Mouse (Mus musculus) limb, embryonic 10.5 days (tissue): Measurements from ENCODE around the gene Nptn. TPM values are rescaled to one million over a fixed set of nuclear protein-coding genes. Genes with fewer than 3 reads are reported as not detected.

ENCODE experiments used
- DNase-seq: peaks from one replicate; pipeline ENCODE4 v3.0.0-alpha.2; 2017; ENCODE audit warnings: low spot score
- H3K27ac ChIP-seq: fragments of 300-500 bp; sonication (generic); 2 replicates; pipeline ENCODE4 v1.5.1; 2016; ENCODE audit warnings: mild to moderate bottlenecking
- H3K27me3 ChIP-seq: fragments of 300-500 bp; sonication (generic); 2 replicates; pipeline ENCODE4 v1.6.1; 2016; ENCODE audit warnings: low read depth, mild to moderate bottlenecking; ENCODE audit not compliant: poor library complexity, severe bottlenecking
- H3K36me3 ChIP-seq: fragments of 300-500 bp; sonication (generic); 2 replicates; pipeline ENCODE4 v1.6.1; 2016; ENCODE audit warnings: mild to moderate bottlenecking, moderate library complexity
- H3K4me1 ChIP-seq: fragments of 300-500 bp; sonication (generic); 2 replicates; pipeline ENCODE4 v1.6.1; 2016
- H3K4me3 ChIP-seq: fragments of 300-500 bp; sonication (generic); 2 replicates; pipeline ENCODE4 v1.5.1; 2016; ENCODE audit warnings: mild to moderate bottlenecking, moderate library complexity
- H3K9me3 ChIP-seq: fragments of 300-500 bp; sonication (generic); replicated peaks from 2 replicates; pipeline ENCODE4 v1.6.1; 2016; ENCODE audit warnings: mild to moderate bottlenecking
- WGBS: fragments of 180-500 bp; shearing (Covaris S2); methylation state at CpG from one replicate; pipeline ENCODE4 v1.1.7; 2016; 5-methylcytosine and 5-hydroxymethylcytosine counted together
- polyA plus RNA-seq: library from polyadenylated mRNA; unstranded; fragments of >200 nt; fragmentation: Nextera tagmentation; extraction: Ambion mirVana; gene quantifications from 2 replicates; pipeline ENCODE4 v1.2.1, GENCODE M21; 2016

Nptn gene
- 50.4 and 50.5 TPM in 2 replicates for polyA plus RNA-seq

DNA sequence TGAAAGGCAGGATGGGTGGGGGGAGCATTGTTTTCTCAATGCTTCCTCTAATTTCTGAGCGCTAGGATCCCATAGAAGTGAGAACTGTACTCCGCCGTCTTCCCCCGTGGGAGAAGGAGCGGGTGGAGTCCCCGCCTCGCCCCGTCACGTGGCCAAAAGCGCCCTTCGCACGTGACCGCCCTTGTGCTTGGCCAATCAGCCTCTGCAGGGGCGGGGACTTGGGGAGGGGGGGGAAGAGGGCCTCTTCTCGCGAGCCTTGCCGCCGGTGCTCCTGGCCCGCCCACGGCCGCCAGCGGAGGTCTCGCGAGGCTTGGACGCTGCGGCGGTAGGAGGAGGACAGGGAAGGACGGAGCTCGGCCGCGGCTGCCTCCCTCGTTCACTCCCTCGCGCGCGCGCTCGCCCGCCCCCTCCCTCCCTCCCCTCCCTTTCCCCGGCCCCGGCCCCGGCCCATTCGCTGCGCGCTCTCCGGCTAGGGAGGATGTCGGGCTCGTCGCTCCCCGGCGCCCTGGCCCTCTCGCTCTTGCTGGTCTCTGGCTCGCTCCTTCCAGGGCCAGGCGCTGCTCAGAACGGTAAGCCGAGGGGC is at the start of gene Nptn:
TSS of gene Nptn (plus strand) at position 283 of the 583 bp plus-strand sequence.
- peak; percentile 98 for DNase-seq
- Histone ChIP-seq H3K4me3 (peak within 1 kb of the TSS; percentile 99), H3K27me3 (no peaks in the 10 kb centered on the region), H3K4me1 (peaks cover 24% of the 10 kb centered on the region), H3K36me3 (no peaks in the 10 kb centered on the region), H3K9me3 (no peaks in the 10 kb centered on the region), H3K27ac (peak within 1 kb of the TSS; percentile 97)
- under 1% methylated on average over 46 of the region's 56 CpGs for WGBS

DNA sequence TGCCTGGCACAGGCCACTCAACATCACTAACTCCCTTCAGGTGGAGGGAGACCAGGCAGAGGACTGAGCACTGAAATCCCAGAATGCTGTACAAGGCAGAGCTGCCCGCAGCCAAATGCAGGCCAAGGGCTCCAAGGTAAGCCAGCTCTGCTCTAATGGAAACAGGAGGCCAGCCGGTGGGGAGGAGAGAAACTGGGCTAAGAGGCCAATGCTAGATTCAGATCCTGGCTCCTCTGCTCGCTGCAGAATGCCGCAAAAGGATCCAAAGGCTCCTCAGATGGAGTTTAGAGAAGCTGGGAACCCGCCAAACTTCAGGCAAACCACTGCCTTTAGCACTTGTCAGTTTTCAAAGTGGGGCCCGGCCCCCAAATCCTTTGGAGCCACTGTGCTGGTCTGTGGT is 48.7 kb upstream of the Nptn start:
- 94% methylated on average over 6 of the region's 6 CpGs for WGBS
- DNase-seq, result no peak
- no peak overlapping the region for H3K27ac ChIP-seq
- H3K4me1 ChIP-seq, result peaks cover 1% of the 10 kb centered on the region
- H3K9me3 ChIP-seq, result no peaks in the 10 kb centered on the region
- H3K4me3 ChIP-seq, result no peak overlapping the region
- peaks cover 90% of the 10 kb centered on the region for H3K36me3 ChIP-seq
- H3K27me3 ChIP-seq, result no peaks in the 10 kb centered on the region

DNA sequence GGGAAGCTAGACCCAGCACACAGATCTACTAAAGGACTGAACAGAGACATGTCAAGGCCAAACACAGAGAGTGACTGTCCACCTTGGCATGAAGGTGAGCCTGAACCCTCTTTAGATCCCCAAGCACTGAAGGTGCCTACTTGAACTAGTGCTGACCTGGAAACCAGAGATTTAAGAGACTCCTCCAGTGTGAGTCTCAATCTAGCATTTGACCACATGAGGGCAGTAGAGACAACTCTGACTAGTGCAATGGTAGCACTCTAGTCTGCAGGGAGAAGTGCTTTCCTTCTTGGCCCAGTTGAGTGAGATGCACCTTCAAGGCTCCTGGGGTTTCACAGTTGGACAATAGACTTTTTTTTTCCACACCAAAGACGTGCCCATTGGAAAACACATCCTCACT is 47.3 kb upstream of the Nptn start:
- Histone ChIP-seq H3K9me3 (no peaks in the 10 kb centered on the region), H3K4me1 (no peaks in the 10 kb centered on the region; the same call in 1 of the 2 replicates), H3K36me3 (peaks cover 87% of the 10 kb centered on the region), H3K4me3 (no peak overlapping the region), H3K27me3 (no peaks in the 10 kb centered on the region), H3K27ac (no peak overlapping the region)
- DNase-seq, result peak; percentile 44
- 56% methylated on average over 1 of the region's 1 CpGs for WGBS

DNA sequence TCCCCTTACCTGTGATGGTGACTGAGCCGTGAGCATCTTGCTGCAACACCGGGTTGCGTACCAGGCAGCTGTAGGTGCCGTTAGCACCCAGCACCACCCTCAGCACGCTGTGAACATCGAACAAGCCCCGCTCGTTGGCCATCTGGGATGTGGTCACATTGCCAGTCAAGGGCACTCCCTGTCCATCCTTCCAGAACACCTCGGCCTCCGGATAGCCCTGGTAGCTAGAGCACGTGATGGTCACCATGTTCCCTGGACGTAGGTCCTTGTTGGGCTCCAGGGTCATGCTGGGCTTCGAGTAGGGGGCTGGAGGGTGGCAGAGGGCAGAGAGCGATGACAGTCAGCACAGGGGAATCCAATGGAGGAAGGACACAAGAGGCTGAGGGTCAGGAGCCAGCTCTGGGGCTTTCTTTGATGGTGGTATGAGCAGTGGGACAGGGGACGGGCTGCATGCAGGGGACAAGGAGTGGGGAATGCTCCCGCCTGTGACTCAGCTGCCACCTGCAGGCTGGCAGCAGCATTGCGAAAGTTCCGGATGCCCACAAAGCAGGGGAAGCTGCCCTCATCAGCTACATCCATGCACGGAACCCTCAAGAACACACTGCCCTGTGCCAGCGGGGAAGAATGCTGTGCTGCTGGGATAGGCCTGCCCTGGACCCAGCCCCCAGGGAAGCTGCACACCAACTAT is 46.4 kb upstream of the Nptn start:
- 80% methylated on average over 20 of the region's 20 CpGs for WGBS
- Histone ChIP-seq H3K27me3 (no peaks in the 10 kb centered on the region), H3K27ac (no peak overlapping the region), H3K9me3 (no peaks in the 10 kb centered on the region), H3K4me1 (no peaks in the 10 kb centered on the region; the same call in 1 of the 2 replicates), H3K36me3 (peaks cover 86% of the 10 kb centered on the region), H3K4me3 (no peak overlapping the region)
- DNase-seq, result peak; percentile 55

DNA sequence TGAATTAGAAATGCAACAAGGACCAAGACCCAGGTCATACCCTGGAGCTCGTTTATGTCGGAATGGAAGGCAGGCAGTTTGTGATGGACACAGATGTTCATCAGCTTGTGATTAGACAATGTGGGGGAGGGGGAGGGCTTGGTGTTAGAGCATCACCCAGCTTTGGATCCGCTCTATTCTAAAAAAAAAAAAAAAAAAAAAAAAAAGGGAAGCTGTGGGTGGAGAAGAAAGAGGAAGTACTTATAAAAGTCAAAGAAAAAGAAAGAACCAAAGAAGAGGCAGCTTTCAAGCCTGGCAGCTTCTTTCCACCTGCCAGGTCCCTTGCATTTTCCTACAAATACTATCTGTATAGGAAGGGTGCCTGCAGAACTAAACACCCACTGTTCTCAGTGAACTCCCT is 44.3 kb upstream of the Nptn start:
- Histone ChIP-seq H3K9me3 (no peaks in the 10 kb centered on the region), H3K4me3 (no peak overlapping the region), H3K27me3 (no peaks in the 10 kb centered on the region), H3K27ac (no peak overlapping the region), H3K36me3 (peaks cover 71% of the 10 kb centered on the region), H3K4me1 (peaks cover 7% of the 10 kb centered on the region)
- DNase-seq, result no peak
- 86% methylated on average over 3 of the region's 3 CpGs for WGBS

DNA sequence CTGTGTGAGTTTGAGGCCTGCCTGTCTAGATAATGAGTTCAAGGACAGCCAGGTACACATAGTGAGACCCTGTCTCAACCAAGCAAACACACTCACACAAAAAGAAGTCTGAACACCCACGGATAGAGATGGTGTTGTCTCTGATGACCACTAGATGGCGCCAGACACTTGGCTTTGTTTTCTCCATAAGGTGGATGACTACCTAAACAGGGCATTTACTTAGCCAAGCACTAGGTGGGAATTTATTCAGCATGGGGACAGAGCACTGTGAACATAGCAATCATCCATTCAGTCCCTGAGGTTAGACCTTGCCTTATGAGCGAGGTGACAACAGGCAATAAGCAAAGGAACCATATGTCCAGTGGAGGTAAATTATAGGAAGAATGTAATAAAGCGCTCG is 42.2 kb upstream of the Nptn start:
- peak; percentile 74 for DNase-seq
- no peaks in the 10 kb centered on the region for H3K27me3 ChIP-seq

DNA sequence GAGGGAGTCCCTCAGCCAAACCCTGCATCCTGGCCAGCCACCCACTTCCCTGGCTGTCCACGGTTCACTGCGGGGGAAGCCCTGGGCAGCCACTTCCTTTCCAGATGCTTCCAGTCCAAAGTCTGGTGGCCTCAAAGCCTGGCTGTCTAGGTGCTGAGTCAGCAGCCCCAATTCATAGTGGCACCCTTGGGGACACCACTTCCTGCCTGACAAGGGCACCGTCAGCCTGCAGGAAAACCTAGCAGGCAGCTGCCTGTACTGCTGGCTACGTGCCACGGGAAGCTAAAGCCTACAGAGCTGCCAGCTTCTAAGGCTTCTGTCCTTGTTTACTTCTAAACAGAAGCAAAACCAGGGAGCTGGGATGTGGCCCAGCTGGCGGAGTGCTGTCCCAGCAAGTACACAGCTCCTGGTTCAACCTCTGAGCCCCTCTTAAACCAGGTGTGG is 40.1 kb upstream of the Nptn start:
- Histone ChIP-seq H3K4me3 (no peak overlapping the region), H3K27me3 (no peaks in the 10 kb centered on the region), H3K27ac (peak overlapping the region; percentile 59), H3K4me1 (peaks cover 8% of the 10 kb centered on the region), H3K9me3 (no peaks in the 10 kb centered on the region), H3K36me3 (peaks cover 32% of the 10 kb centered on the region)
- 79% methylated on average over 6 of the region's 6 CpGs for WGBS
- no peak for DNase-seq

More for the DNA sequence above, 42.2 kb upstream of the Nptn start:
- WGBS, result 47% methylated on average over 5 of the region's 5 CpGs
- Histone ChIP-seq H3K27ac (no peak overlapping the region), H3K9me3 (no peaks in the 10 kb centered on the region), H3K4me3 (no peak overlapping the region), H3K4me1 (peaks cover 7% of the 10 kb centered on the region), H3K36me3 (peaks cover 52% of the 10 kb centered on the region)

DNA sequence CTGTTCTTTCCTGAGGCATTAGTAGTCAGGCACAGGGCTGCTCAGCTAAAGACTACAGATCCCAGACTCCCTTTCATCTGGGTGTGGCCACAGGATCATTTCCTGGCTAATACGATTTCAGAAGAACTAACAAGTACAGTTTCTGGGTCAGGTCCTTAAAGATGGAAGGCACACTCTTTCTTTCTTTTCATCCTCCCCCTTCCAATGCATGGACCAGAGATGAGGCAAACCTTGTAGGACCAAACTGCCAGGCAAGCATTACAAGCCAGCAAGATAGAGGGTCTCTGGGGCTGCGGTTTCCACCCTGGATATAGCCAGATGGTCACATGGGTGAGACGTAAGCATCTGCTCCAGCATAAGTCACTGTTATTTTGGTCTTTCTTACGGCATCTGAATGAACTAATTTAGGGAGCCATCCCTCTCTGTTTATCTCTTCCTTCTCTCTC is 37.1 kb upstream of the Nptn start:
- WGBS, result 72% methylated on average over 4 of the region's 4 CpGs
- DNase-seq, result no peak
- no peak overlapping the region for H3K27ac ChIP-seq

DNA sequence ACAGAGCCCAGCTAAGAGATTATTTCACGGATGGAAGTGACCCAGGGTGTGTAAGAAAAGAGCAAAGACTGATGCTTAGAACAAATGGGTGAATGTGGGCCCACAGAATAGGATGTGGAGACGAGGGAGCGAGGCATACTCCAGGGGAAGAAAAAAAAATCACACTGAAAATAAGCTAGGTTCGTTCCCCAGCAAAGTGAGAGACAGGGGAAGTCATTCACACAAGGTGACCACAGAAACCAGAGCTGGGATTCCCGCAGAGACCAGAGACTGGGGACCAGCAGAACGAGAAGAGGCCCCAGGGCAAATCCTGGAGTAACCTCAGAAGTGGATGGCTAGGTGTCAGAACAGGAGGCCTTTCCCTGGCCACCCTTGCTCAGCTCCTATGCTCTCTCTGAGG is 36.6 kb upstream of the Nptn start:
- 70% methylated on average over 6 of the region's 6 CpGs for WGBS
- no peak overlapping the region for H3K4me3 ChIP-seq
- peaks cover 30% of the 10 kb centered on the region for H3K4me1 ChIP-seq
- H3K27ac ChIP-seq, result no peak overlapping the region
- H3K27me3 ChIP-seq, result no peaks in the 10 kb centered on the region
- H3K9me3 ChIP-seq, result no peaks in the 10 kb centered on the region
- DNase-seq, result no peak
- H3K36me3 ChIP-seq, result peaks cover 2% of the 10 kb centered on the region

More for the DNA sequence above, 37.1 kb upstream of the Nptn start:
- Histone ChIP-seq H3K9me3 (no peaks in the 10 kb centered on the region), H3K36me3 (peaks cover 8% of the 10 kb centered on the region), H3K4me3 (no peak overlapping the region), H3K27me3 (no peaks in the 10 kb centered on the region), H3K4me1 (peaks cover 30% of the 10 kb centered on the region)

DNA sequence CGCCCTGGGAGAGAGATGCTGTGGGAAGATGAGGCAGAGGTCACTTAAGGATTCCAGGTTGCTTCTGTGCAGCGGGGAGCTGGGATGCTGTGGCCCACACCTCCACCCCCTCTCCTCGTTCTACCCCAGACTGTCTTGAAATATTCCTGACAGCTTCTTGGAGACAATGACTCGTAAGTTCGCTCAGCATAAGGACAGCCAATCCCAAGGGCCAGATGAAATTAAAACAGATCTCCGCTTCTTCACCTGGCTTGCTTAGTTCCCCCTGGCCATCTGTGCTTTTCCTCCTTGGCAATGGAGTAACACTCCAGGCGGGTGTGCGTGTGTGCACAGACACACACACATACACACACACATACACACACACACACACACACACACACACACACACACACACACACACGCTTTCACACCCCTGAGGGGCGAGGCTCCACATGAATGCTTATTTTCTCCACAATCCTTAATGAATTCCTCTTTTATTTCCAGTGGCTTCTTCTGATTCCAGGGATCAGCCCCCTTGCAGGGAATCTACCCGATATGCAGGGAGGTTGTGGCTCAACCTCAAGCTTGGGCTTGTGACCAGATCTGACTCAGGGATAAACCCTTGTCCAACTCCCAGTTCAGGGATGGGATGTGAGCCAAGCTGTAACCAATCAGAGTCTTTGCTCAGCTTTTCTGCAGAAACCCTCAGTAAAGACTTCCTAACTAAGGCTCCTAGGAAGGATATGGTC is 35.2 kb upstream of the Nptn start:
- 87% methylated on average over 11 of the region's 11 CpGs for WGBS
- Histone ChIP-seq H3K4me1 (peaks cover 26% of the 10 kb centered on the region), H3K4me3 (no peak overlapping the region), H3K36me3 (0 out of 2 replicates have a peak, but pooled peaks cover 5% of the 10 kb centered on the region), H3K27ac (no peak overlapping the region), H3K27me3 (no peaks in the 10 kb centered on the region), H3K9me3 (no peaks in the 10 kb centered on the region)
- no peak for DNase-seq

DNA sequence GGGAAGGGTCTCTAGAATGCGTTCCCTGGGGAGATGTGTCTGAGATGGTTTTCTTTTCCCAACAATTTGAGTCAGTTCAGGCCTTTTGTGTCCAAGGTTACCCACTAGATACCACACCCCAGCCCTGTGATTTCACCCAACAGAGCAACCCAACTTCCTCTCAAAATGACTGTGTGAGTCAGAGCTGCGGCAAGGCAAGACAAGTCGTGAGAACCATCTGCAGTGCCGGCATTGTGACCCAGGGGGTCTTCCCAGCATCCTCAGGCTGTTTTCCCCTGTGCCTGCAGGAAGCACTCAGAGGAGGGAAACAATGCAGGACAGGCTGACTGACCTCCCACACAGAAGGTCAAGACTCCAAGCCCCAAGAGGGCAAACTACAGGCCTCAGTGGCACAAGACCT is 33.1 kb upstream of the Nptn start:
- Histone ChIP-seq H3K4me3 (no peak overlapping the region), H3K36me3 (peaks cover 12% of the 10 kb centered on the region; the same call in 1 of the 2 replicates), H3K9me3 (no peaks in the 10 kb centered on the region), H3K27me3 (no peaks in the 10 kb centered on the region), H3K27ac (no peak overlapping the region), H3K4me1 (peaks cover 38% of the 10 kb centered on the region)
- WGBS, result 51% methylated on average over 4 of the region's 4 CpGs
- DNase-seq, result no peak

DNA sequence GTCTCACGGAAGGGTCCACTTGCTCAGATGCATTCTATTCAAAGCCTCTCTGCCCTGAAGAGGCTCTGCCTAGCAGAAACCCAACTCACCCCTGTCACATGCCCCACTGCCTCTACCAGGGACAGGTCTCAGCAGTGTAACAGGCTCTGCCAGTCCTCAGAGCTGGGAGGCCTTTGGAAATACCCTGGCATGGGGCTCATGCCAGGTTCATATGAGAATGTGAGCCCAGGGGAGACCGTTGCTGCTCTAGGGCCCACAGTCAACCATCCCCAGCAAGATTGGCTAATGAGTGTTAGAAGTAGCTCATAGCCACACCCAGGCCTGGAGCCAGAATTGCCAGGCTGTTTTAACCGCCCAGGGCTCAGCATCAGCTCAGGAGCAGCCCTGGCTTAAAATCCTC is 32.3 kb upstream of the Nptn start:
- Histone ChIP-seq H3K4me1 (peaks cover 46% of the 10 kb centered on the region), H3K36me3 (peaks cover 12% of the 10 kb centered on the region; the same call in 1 of the 2 replicates), H3K27me3 (no peaks in the 10 kb centered on the region), H3K9me3 (no peaks in the 10 kb centered on the region), H3K27ac (no peak overlapping the region), H3K4me3 (no peak overlapping the region)
- no peak for DNase-seq
- 83% methylated on average over 3 of the region's 3 CpGs for WGBS

DNA sequence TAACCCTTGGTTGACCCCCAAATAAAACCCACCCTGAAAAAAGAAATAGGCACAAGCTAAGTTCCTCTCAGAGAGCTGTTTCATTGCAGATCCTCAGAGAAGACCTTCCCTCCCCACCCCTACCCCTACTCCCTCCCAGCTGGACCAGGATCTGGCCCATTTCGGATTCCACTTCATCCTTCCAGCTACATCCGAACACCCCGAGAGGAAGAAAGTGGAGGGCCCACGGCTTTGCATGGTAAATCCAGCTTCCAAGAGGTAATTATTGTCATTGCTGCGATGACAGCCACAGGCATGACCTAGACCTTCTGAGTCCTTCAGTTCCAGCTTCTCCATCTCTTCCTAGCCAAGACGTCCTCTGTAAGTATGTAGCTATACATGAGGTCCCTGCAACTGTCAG is 31.1 kb upstream of the Nptn start:
- H3K4me1 ChIP-seq, result peaks cover 59% of the 10 kb centered on the region
- H3K27me3 ChIP-seq, result no peaks in the 10 kb centered on the region
- no peak overlapping the region for H3K4me3 ChIP-seq
- no peak for DNase-seq
- no peaks in the 10 kb centered on the region for H3K9me3 ChIP-seq
- H3K27ac ChIP-seq, result no peak overlapping the region
- H3K36me3 ChIP-seq, result peaks cover 12% of the 10 kb centered on the region; the same call in 1 of the 2 replicates
- 94% methylated on average over 6 of the region's 6 CpGs for WGBS
